Mouse (Mus musculus) lung, adult 2 months (tissue): ENCODE measurements at regions not wholly inside any gene's neighbourhood (a gene's known extent, or its start where the extent isn't known, plus 50 kb on each side); places are given as distances from the start of the nearest gene placed in this dataset.

Experiments
- DNase-seq: peaks from one replicate; pipeline ENCODE4 v3.0.0; 2022
- H3K4me1 ChIP-seq: fragments of 200-500 bp; 2 replicates; pipeline ENCODE4 v1.6.1; 2011; ENCODE audit warnings: low read length; ENCODE audit not compliant: control insufficient read depth, insufficient read depth
- H3K4me3 ChIP-seq: fragments of 200-500 bp; replicated peaks from 2 replicates; pipeline ENCODE3; 2011; ENCODE audit warnings: low read depth, mild to moderate bottlenecking, control low read depth, low read length; ENCODE audit errors: extremely low read depth
- CTCF ChIP-seq: fragments of 200-500 bp; IDR thresholded peaks from 2 replicates; pipeline ENCODE4 v1.5.1; 2011; ENCODE audit warnings: mild to moderate bottlenecking, low read length, control low read depth; ENCODE audit not compliant: insufficient read depth
- POLR2A ChIP-seq: fragments of 200-500 bp; IDR thresholded peaks from 2 replicates; pipeline ENCODE4 v1.6.1; 2011; ENCODE audit warnings: low read depth, mild to moderate bottlenecking, control low read depth, low read length, borderline replicate concordance; ENCODE audit errors: extremely low read depth
- whole genome bisulfite sequencing: fragments of 180-500 bp; shearing (Covaris S2); methylation state at CpG from one replicate; pipeline ENCODE4 v1.1.7; 2018; 5-methylcytosine and 5-hydroxymethylcytosine counted together

DNA sequence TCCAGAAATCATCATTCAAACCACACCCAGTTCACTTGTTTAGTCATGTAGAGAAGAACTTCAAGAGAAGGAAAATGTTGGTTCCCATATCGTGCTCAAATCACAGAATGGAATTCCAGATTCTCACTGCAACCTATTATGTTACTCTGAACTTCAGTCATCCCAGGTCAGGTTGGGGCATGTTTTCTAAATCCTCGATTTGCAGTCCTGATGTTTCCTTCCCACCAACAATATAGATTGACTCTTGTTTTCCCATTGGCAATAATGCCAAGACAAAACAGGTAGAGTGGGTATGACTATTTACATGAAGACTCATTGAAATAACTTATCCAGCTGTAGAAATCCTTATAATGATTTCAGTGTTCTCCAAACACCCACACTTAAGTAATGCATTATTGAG lies 86.4 kb upstream of the Fam83b start:
- TF ChIP-seq CTCF (no peak), POLR2A (no peak)
- WGBS, result 71% methylated on average over 2 of the region's 2 CpGs
- Histone ChIP-seq H3K4me3 (no peak overlapping the region), H3K4me1 (no peaks in the 10 kb centered on the region)
- no peak for DNase-seq

DNA sequence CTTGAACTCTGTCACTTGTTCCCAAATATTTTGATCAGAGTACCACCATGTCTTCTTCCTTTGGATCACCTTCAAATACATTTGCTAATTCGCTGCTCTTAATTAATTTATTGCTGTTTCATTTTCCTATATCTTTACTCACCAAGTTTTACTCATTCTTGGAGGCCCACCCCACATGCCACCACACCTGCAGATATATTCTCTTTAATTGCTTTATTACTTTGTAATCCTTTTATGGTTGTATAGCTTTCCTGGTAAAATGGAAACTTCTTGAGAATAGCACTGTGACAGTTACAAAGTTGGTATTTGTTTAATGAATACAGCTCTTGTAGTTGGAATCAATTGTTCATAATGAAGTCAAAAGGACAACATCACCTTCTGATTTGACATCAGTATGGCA lies 82.6 kb upstream of the Fam83b start:
- TF ChIP-seq POLR2A (no peak), CTCF (no peak)
- Histone ChIP-seq H3K4me3 (no peak overlapping the region), H3K4me1 (no peaks in the 10 kb centered on the region)
- no peak for DNase-seq
- WGBS, result 89% methylated on average over 1 of the region's 1 CpGs

DNA sequence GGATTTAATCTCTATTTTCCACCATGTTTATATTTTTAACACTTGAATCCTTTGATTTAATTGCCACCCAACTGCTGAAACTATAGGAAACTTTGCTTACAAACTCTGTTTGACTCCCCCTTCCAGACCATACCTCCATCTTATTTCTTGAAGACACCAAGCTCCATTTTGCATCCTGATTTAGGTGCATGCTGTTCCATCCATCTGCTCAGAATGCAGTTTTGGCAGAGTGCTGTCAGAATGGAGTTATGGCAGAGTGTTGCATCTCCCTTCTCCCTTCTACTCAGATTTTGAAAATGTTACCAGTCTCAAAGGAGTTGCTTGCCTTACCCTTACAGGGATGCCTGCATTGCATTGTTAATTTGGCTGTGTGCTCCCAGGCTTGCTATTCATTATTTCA lies 79.5 kb upstream of the Fam83b start:
- TF ChIP-seq POLR2A, result no peak
- TF ChIP-seq CTCF, result no peak
- H3K4me1 ChIP-seq, result no peaks in the 10 kb centered on the region
- no peak for DNase-seq
- H3K4me3 ChIP-seq, result no peak overlapping the region
